Mouse (Mus musculus) G1E (cell line): ENCODE data around the gene Stard13.

Experiments
- CTCF ChIP-seq: IDR thresholded peaks from 2 replicates; pipeline ENCODE4 v1.5.1; 2012; ENCODE audit warnings: low read depth, low read length, inconsistent platforms, mixed read lengths
- GATA1 ChIP-seq: IDR thresholded peaks from 2 replicates; pipeline ENCODE4 v1.6.1; 2012; ENCODE audit warnings: borderline replicate concordance, low read length, inconsistent platforms, mixed read lengths
- POLR2AphosphoS5 ChIP-seq: IDR thresholded peaks from 2 replicates; pipeline ENCODE4 v1.6.1; 2012; ENCODE audit warnings: low read depth, low read length, inconsistent platforms; ENCODE audit not compliant: insufficient replicate concordance
- TAL1 ChIP-seq: conservative IDR thresholded peaks from 2 replicates; pipeline ENCODE4 v1.6.1; 2012; ENCODE audit warnings: low read depth, low read length, inconsistent platforms, mixed read lengths

GRCm38 (mm10) chr5:151046131-151046530, 187.5 kb downstream of the Stard13 start:
- no peak for TF ChIP-seq CTCF
- TF ChIP-seq POLR2AphosphoS5: no peak
- TF ChIP-seq TAL1: no peak
- no peak for TF ChIP-seq GATA1
